Mouse (Mus musculus) heart, adult 8-10 months (tissue): Measurements from ENCODE around the gene Aprt. TPM values are rescaled to one million over a fixed set of nuclear protein-coding genes. Genes with fewer than 3 reads are reported as not detected.
"Not testable (repeated sequence)": the region's sequence is repeated elsewhere in the genome, so short reads cannot be mapped to it uniquely, and the experiment has no call there.

Source experiments
- DNase-seq: peaks from one replicate; pipeline ENCODE4 v3.0.0; 2022; ENCODE audit warnings: low spot score
- total RNA-seq, 4 experiments: library from RNA; stranded (reverse); gene quantifications; 2 replicates each; pipeline ENCODE4 v1.2.4; 2022

The Aprt gene
- total RNA-seq, 4 experiments from 2014 or later, result 39.5 to 50.6 (median 44.3) TPM

- DNase-seq, result no peak
Observed at GRCm38 (mm10) chr8:122586749-122587148, 10.0 kb upstream of the Aprt start.

GRCm38 (mm10) chr8:122586171-122586570 lies 9.5 kb upstream of the Aprt start:
- no peak for DNase-seq

- DNase-seq, result no peak
Observed at GRCm38 (mm10) chr8:122585411-122585891, 8.7 kb upstream of the Aprt start.

- DNase-seq, result no peak
Observed at GRCm38 (mm10) chr8:122584981-122585380, 8.3 kb upstream of the Aprt start.

GRCm38 (mm10) chr8:122580926-122581325 lies 4.2 kb upstream of the Aprt start:
- DNase-seq, result no peak

- DNase-seq, result no peak
Observed at GRCm38 (mm10) chr8:122579196-122579595, 2.5 kb upstream of the Aprt start.

- DNase-seq, result no peak
Observed at GRCm38 (mm10) chr8:122577116-122577515, 407 bp upstream of the Aprt start.

- DNase-seq, result no peak
Observed at GRCm38 (mm10) chr8:122575735-122576647, 718 bp downstream of the Aprt start.

GRCm38 (mm10) chr8:122575286-122575685 lies 1.4 kb downstream of the Aprt start:
- DNase-seq, result no peak

GRCm38 (mm10) chr8:122574667-122575251 lies 1.9 kb downstream of the Aprt start:
- DNase-seq, result no peak

- DNase-seq, result no peak
Observed at GRCm38 (mm10) chr8:122574264-122574663, 2.4 kb downstream of the Aprt start.

GRCm38 (mm10) chr8:122573577-122573976 lies 3.1 kb downstream of the Aprt start:
- no peak for DNase-seq

- DNase-seq, result not testable (repeated sequence)
Observed at GRCm38 (mm10) chr8:122573176-122573575, 3.5 kb downstream of the Aprt start.

- DNase-seq, result no peak
Observed at GRCm38 (mm10) chr8:122572751-122573150, 4.0 kb downstream of the Aprt start.

- DNase-seq, result no peak
Observed at GRCm38 (mm10) chr8:122571750-122572267, 4.9 kb downstream of the Aprt start.

- DNase-seq, result no peak
Observed at GRCm38 (mm10) chr8:122571153-122571552, 5.6 kb downstream of the Aprt start.

- DNase-seq, result no peak
Observed at GRCm38 (mm10) chr8:122569996-122570395, 6.7 kb downstream of the Aprt start.

GRCm38 (mm10) chr8:122569329-122569728 lies 7.4 kb downstream of the Aprt start:
- no peak for DNase-seq

- DNase-seq, result no peak
Observed at GRCm38 (mm10) chr8:122568881-122569309, 7.8 kb downstream of the Aprt start.

GRCm38 (mm10) chr8:122568109-122568504 lies 8.6 kb downstream of the Aprt start:
- DNase-seq, result no peak

- DNase-seq, result peak; percentile 94
Observed at GRCm38 (mm10) chr8:122567361-122568108, 9.2 kb downstream of the Aprt start, which contains the start of gene Cdt1. Cdt1 (plus strand) TSS chr8:122568015.

- DNase-seq, result peak; percentile 46
Observed at GRCm38 (mm10) chr8:122566766-122567165, 9.9 kb downstream of the Aprt start.
